Mouse (Mus musculus) lung, postnatal 0 days (tissue): ENCODE results near the gene Pcp2.

ENCODE experiments used
- CTCF ChIP-seq: IDR thresholded peaks from 2 replicates; pipeline ENCODE4 v1.5.1; 2016; ENCODE audit warnings: antibody characterized with exemption, mild to moderate bottlenecking
- EP300 ChIP-seq: IDR thresholded peaks from 2 replicates; pipeline ENCODE4 v1.6.1; 2016; ENCODE audit warnings: antibody characterized with exemption, mild to moderate bottlenecking, control low read depth

DNA sequence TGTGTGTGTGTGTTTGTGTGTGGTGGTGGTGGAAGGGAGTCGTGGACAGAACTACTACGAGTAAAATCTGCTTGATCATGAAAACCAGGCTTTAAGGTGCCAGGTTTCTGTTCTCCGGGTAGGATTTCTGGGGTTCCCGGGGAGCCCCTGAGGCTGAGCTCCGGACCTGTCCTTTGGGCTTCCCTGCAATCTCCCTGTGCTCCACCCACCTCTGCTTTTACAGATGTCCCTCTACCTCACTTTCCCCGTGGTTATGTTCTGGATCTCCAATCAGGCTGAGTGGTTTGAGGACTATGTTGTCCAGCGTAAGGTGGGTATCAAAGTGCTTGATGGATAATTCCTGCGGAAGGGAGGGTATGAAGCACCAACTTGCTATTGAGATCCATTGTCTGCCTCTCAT is 3.2 kb downstream of the Pcp2 start:
- TF ChIP-seq CTCF (no peak), EP300 (no peak)
